Mouse (Mus musculus) layer of hippocampus, adult 2 months (tissue): Measurements from ENCODE around the gene Nhlh1. TPM values are rescaled to one million over a fixed set of nuclear protein-coding genes. Genes with fewer than 3 reads are reported as not detected.

ENCODE experiments used
- DNase-seq, 2 experiments: peaks; one replicate each; pipeline ENCODE4 v3.0.0; 2022; ENCODE audit warnings: low spot score in 2 of 2
- H3K27ac ChIP-seq: fragments of 200-600 bp; 2 replicates; pipeline ENCODE4 v1.8.1; 2022
- H3K4me3 ChIP-seq: fragments of 200-600 bp; 2 replicates; pipeline ENCODE4 v1.8.1; 2022; ENCODE audit warnings: mild to moderate bottlenecking
- CTCF ChIP-seq: fragments of 200-600 bp; conservative IDR thresholded peaks from 2 replicates; pipeline ENCODE4 v1.8.1; 2022; ENCODE audit warnings: antibody characterized with exemption, mild to moderate bottlenecking, moderate library complexity
- long read RNA-seq, 2 experiments: library from polyadenylated mRNA; stranded (forward); transcript quantifications; one replicate each; pipeline ENCODE4 v2.0.0; 2021; ENCODE audit warnings: borderline mapping rate in 2 of 2
- total RNA-seq, 2 experiments: library from RNA; stranded (reverse); gene quantifications; 2 replicates each; pipeline ENCODE4 v1.2.3; 2021

The Nhlh1 gene
- 1 to 10 TPM in 1 of 2 experiments, under 1 TPM in 1; 0.79 to 1.2 TPM for total RNA-seq
- long read RNA-seq, experiment 1 = 0 reads
- long read RNA-seq, experiment 2 = 0 reads

- H3K27ac ChIP-seq = peak within 1 kb of the TSS; percentile 53; the same call in 1 of the 2 replicates
- TF ChIP-seq CTCF = no peak
- DNase-seq = no peak
- no peak within 1 kb of the TSS for H3K4me3 ChIP-seq
These were observed at the start of gene Nhlh1 for GRCm38 (mm10) chr1:172057491-172057921. Nhlh1 (minus strand) TSS chr1:172057573.

GRCm38 (mm10) chr1:172105101-172105500 is 47.7 kb upstream of the Nhlh1 start:
- TF ChIP-seq CTCF = peak; percentile 46
- H3K27ac ChIP-seq = no peak overlapping the region

DNA sequence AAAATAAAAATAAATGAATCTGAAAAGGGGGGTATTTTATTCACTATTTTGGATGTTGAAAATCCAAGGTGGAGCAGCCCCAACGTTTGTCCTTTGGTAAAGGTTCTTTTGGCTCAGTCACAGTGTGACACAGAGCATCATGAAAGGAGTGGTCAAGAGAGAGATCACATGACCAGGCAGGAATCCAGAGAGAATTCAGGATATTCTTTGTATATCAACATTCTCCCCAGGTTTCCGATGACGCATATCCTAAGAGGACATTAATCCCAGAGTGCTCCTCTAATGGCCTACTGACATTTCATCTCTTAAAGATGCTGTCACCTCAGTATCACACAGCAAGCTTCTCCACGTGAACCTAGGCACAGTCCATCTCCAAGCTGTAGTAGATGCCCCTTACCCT is 46.2 kb upstream of the Nhlh1 start:
- TF ChIP-seq CTCF = no peak
- DNase-seq = no peak
- no peak overlapping the region for H3K4me3 ChIP-seq
- H3K27ac ChIP-seq = no peak overlapping the region

More at GRCm38 (mm10) chr1:172105101-172105500, 47.7 kb upstream of the Nhlh1 start:
- no peak for DNase-seq
- no peak overlapping the region for H3K4me3 ChIP-seq

DNA sequence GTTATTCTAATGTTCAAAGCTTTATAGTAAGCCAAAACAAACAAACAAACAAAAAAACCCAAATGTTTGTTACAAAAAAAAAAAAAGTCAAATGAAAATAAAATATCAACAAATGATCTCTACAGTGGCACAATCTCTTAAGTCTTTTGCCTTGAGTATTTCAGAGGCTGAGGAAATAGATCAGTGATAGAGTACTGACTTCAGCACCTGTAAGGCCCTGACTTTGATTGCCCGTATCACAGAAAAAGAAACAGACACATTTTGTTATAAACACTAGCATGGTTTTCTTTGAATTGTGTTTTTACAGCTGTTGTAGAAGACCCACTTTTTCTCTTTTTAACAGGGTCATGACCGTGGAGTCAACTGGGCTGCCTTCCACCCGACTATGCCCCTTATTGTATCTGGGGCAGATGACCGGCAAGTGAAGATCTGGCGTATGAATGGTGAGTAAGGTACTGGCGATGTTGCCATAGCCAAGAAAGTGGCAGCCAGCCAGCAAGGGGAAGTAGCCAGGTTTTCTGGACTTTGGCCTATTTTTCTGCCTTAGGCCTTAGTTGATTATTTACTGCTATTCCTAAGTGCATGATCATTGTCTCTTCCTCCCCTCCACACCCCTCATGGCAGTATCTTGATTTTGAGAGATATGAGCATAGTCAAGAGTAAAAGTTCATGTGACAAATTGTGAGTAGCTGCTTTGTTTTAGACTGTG is 42.1 kb upstream of the Nhlh1 start:
- TF ChIP-seq CTCF = no peak
- no peak for DNase-seq
- Histone ChIP-seq H3K27ac (no peak overlapping the region), H3K4me3 (no peak overlapping the region)

- Histone ChIP-seq H3K4me3 (no peak overlapping the region), H3K27ac (no peak overlapping the region)
- no peak for DNase-seq
- TF ChIP-seq CTCF = no peak
These were observed 37.8 kb upstream of the Nhlh1 start for GRCm38 (mm10) chr1:172095202-172095601.

- TF ChIP-seq CTCF = no peak
- no peak for DNase-seq
- no peak overlapping the region for H3K27ac ChIP-seq
- no peak overlapping the region for H3K4me3 ChIP-seq
These were observed 36.9 kb upstream of the Nhlh1 start for GRCm38 (mm10) chr1:172094295-172094694.

DNA sequence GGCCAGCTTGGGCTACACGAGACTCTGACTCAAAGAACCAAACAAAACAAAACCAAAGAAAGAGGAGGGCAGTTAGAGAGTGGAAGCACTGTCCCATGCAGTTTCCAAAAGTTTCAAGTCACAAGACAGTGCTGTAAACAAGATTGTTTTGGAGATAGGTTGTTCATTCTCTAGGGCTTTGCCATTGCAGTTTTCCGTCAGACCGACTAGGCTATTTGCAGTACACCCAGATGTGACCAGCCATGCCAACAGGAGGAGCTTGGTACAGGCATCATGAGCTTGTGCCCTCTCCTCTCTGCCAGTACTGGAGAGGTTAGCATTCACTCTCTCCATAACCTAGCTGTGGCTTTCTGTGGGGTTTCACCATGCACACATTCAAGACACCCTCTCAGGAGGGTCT is 36.1 kb upstream of the Nhlh1 start:
- no peak for DNase-seq
- no peak overlapping the region for H3K4me3 ChIP-seq
- no peak overlapping the region for H3K27ac ChIP-seq
- no peak for TF ChIP-seq CTCF

GRCm38 (mm10) chr1:172082899-172083445 is 25.6 kb upstream of the Nhlh1 start:
- DNase-seq = no peak
- peak overlapping the region; percentile 87 for H3K4me3 ChIP-seq
- no peak for TF ChIP-seq CTCF
- peak overlapping the region; percentile 93 for H3K27ac ChIP-seq

- DNase-seq = peak; percentile 91 to 92
- peak within 1 kb of the TSS; percentile 87 for H3K4me3 ChIP-seq
- TF ChIP-seq CTCF = peak; percentile 58
- peak within 1 kb of the TSS; percentile 93 for H3K27ac ChIP-seq
These were observed 24.9 kb upstream of the Nhlh1 start, which contains the start of the genes Copa and Ncstn for GRCm38 (mm10) chr1:172082101-172082898. Copa (plus strand) TSS chr1:172082529. Ncstn (minus strand) TSS chr1:172082795.

GRCm38 (mm10) chr1:172077981-172078380 is 20.6 kb upstream of the Nhlh1 start:
- no peak for TF ChIP-seq CTCF
- H3K4me3 ChIP-seq = no peak overlapping the region
- no peak overlapping the region for H3K27ac ChIP-seq
- DNase-seq = no peak

DNA sequence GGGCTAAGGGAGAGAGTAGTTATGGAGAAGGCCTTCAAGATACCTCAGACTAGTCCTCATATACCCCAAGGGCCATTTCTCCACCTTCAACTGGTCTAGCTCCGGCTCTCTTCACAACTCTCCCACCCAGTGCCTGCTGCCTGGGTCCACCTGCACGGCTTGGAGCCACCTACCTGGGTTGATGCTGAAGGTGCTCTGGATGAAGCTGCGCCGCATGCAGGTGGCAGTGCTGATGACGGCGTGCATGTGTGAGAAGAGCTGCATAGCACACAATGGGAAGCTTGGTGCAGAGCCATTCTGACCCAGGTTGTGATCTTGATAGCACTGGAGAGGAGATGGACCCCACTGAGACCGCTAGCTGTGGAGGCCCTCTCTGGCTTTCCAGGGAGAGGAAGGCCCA is 15.2 kb upstream of the Nhlh1 start:
- H3K27ac ChIP-seq = no peak overlapping the region
- TF ChIP-seq CTCF = no peak
- no peak overlapping the region for H3K4me3 ChIP-seq
- no peak for DNase-seq

DNA sequence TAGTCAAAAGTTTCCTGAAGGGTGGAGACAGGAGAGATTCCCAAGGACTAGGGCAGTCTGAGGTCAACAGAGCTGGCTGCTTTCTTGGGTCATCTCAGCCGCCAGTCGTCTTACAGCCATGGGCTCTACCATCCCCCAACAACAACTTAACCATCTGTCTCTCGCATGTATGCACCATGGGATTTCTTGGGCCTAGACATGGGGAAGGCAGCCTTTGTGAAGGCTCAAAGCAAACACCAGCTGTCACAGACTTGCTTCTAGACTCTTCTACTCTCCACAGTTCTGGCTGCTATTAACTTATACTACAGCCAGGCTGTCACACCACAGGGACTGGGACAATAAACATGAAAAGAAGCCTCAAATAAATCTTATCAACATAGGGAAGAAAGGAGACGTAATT is 14.2 kb upstream of the Nhlh1 start:
- DNase-seq = no peak
- Histone ChIP-seq H3K4me3 (no peak overlapping the region), H3K27ac (no peak overlapping the region)
- TF ChIP-seq CTCF = no peak

DNA sequence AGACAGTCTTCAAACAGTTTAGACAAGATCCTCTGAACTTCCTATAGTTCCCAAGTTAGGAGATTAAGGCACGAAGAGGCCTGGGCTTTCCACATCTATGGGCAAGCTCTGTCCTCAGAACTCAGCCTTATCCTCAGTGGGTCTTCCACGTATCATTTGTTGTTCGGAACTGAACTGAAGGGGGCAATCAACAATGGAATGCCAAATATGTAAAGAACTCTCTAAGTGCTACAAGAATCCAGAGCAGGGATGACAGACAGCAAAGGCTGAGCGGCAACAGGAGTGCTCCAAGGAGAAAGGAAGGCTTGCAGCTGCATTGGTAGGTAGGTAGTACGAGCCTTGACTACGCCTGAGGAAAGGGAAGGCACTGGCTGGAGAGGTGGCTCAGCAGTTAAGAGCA is 12.9 kb upstream of the Nhlh1 start:
- no peak for TF ChIP-seq CTCF
- H3K4me3 ChIP-seq = no peak overlapping the region
- no peak overlapping the region for H3K27ac ChIP-seq
- no peak for DNase-seq
